Mouse (Mus musculus) C2C12 (cell line): ENCODE measurements around the gene Slc41a3. TPM values are rescaled to one million over a fixed set of nuclear protein-coding genes. Genes with fewer than 3 reads are reported as not detected.

Experiments used
- H3K27me3 ChIP-seq: one replicate; pipeline ENCODE4 v1.6.1; 2011; ENCODE audit not compliant: control insufficient read depth, insufficient read depth, insufficient read length
- H3K36me3 ChIP-seq: one replicate; pipeline ENCODE4 v1.6.1; 2011; ENCODE audit not compliant: control insufficient read depth, insufficient read depth
- H3K4me3 ChIP-seq: one replicate; pipeline ENCODE4 v1.5.1; 2011; ENCODE audit warnings: mild to moderate bottlenecking, control low read depth; ENCODE audit not compliant: poor library complexity, insufficient read depth, severe bottlenecking
- H3K79me2 ChIP-seq: one replicate; pipeline ENCODE4 v1.6.1; 2011; ENCODE audit not compliant: control insufficient read depth, insufficient read depth
- H3K79me3 ChIP-seq: one replicate; pipeline ENCODE4 v1.6.1; 2011; ENCODE audit warnings: low read depth, control low read depth
- H3ac ChIP-seq: one replicate; pipeline ENCODE3; 2011; ENCODE audit warnings: low read depth; ENCODE audit not compliant: control insufficient read depth, insufficient read length
- CEBPB ChIP-seq: IDR thresholded peaks from one replicate; pipeline ENCODE4 v1.6.1; 2011; ENCODE audit warnings: low read depth, mild to moderate bottlenecking, control low read depth, moderate library complexity
- CTCF ChIP-seq: IDR thresholded peaks from one replicate; pipeline ENCODE4 v1.5.1; 2011; ENCODE audit not compliant: control insufficient read depth, insufficient read depth, insufficient read length
- FOSL1 ChIP-seq: IDR thresholded peaks from one replicate; pipeline ENCODE4 v1.8.0; 2011; ENCODE audit warnings: mild to moderate bottlenecking, low read length; ENCODE audit not compliant: poor library complexity, insufficient read depth, severe bottlenecking
- MAX ChIP-seq: IDR thresholded peaks from one replicate; pipeline ENCODE4 v1.6.1; 2011; ENCODE audit warnings: mild to moderate bottlenecking, control low read depth
- MYOD1 ChIP-seq: IDR thresholded peaks from one replicate; pipeline ENCODE4 v1.6.1; 2011; ENCODE audit warnings: low read depth; ENCODE audit not compliant: control insufficient read depth, insufficient read length
- MYOG ChIP-seq: IDR thresholded peaks from one replicate; pipeline ENCODE4 v1.6.1; 2011; ENCODE audit not compliant: control insufficient read depth, insufficient read length; ENCODE audit errors: extremely low read depth
- USF1 ChIP-seq: IDR thresholded peaks from one replicate; pipeline ENCODE4 v1.6.1; 2011; ENCODE audit warnings: low read depth, mild to moderate bottlenecking, control low read depth, moderate library complexity
- polyA plus RNA-seq: library from polyadenylated mRNA; unstranded; fragments of >200 nt; fragmentation: generic; extraction: Trizol; gene quantifications from one replicate; pipeline ENCODE4 v1.2.1, GENCODE M21; 2012; ENCODE audit warnings: missing spikeins

The Slc41a3 gene
- polyA plus RNA-seq, 1 experiment: 0.97 TPM

DNA sequence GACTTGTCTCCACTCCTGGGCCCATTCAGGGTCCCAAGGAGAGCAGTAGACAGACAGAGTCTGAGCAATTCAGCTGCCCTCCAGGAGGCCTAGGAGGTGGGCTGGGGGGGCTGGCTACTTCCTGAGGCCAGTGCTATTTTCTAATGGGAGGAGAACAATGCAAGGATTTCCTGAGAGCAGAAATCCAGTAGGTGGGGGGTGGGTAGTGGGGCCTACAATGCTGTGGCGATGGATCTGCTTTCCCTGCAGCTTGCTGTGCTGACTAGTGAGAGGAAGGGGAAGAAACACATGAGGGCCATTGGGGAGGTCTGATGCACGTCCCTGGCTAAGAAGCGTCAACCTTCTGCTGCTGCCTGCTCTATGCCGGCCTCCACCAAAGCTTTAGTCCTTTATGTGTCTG lies 74.2 kb downstream of the Slc41a3 start:
- Histone ChIP-seq H3K79me3 (no peaks in the 10 kb centered on the region), H3K36me3 (peaks cover 49% of the 10 kb centered on the region), H3K4me3 (no peak overlapping the region), H3K79me2 (peaks cover 1% of the 10 kb centered on the region), H3ac (no peak overlapping the region), H3K27me3 (no peaks in the 10 kb centered on the region)
- TF ChIP-seq CTCF (no peak), CEBPB (no peak)

- Histone ChIP-seq H3K79me2 (peaks cover 10% of the 10 kb centered on the region), H3K36me3 (peaks cover 44% of the 10 kb centered on the region), H3ac (no peak overlapping the region), H3K79me3 (peaks cover 4% of the 10 kb centered on the region), H3K27me3 (no peaks in the 10 kb centered on the region), H3K4me3 (no peak overlapping the region)
- no peak for TF ChIP-seq CTCF
- TF ChIP-seq FOSL1: no peak
- no peak for TF ChIP-seq MYOD1
- no peak for TF ChIP-seq USF1
- no peak for TF ChIP-seq MYOG
- no peak for TF ChIP-seq MAX
- TF ChIP-seq CEBPB: no peak
Measured at GRCm38 (mm10) chr6:90680401-90680800, 75.9 kb downstream of the Slc41a3 start.

GRCm38 (mm10) chr6:90683831-90684532 lies 79.5 kb downstream of the Slc41a3 start:
- Histone ChIP-seq H3K36me3 (peaks cover 34% of the 10 kb centered on the region), H3ac (no peak overlapping the region), H3K79me2 (peaks cover 16% of the 10 kb centered on the region), H3K4me3 (no peak overlapping the region), H3K79me3 (peaks cover 4% of the 10 kb centered on the region), H3K27me3 (no peaks in the 10 kb centered on the region)
- TF ChIP-seq MAX (no peak), CEBPB (no peak), MYOG (no peak), MYOD1 (no peak), FOSL1 (no peak), USF1 (no peak), CTCF (no peak)

DNA sequence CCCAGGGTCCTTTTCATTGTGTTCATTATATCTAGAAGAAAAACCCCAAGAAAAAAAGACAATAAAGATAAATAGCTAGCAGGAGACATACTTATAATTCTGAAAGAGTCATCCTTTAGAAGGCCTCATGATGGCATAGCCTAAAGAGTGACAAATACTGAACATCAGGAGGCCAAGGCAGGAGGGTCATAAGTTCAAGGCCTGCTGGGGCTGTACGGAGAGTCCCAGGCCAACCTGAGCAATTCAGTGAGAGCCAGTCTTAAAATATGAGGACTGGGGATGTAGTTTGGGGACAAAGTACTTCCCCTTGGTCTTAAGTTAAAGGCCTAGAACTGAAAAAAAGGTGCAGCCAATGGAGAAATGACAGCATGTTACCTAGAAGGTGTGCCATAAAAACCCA lies 82.3 kb downstream of the Slc41a3 start:
- peaks cover 48% of the 10 kb centered on the region for H3K36me3 ChIP-seq
- no peak overlapping the region for H3K4me3 ChIP-seq
- no peaks in the 10 kb centered on the region for H3K27me3 ChIP-seq
- peaks cover 16% of the 10 kb centered on the region for H3K79me2 ChIP-seq
- peaks cover 4% of the 10 kb centered on the region for H3K79me3 ChIP-seq
- no peak overlapping the region for H3ac ChIP-seq
- TF ChIP-seq USF1 (no peak), MYOG (no peak)

GRCm38 (mm10) chr6:90688003-90688402 lies 83.5 kb downstream of the Slc41a3 start:
- Histone ChIP-seq H3K36me3 (peaks cover 60% of the 10 kb centered on the region), H3K27me3 (no peaks in the 10 kb centered on the region), H3K4me3 (no peak overlapping the region), H3ac (no peak overlapping the region), H3K79me2 (peaks cover 16% of the 10 kb centered on the region), H3K79me3 (peaks cover 4% of the 10 kb centered on the region)
- TF ChIP-seq CEBPB (peak; percentile 37), USF1 (no peak)

GRCm38 (mm10) chr6:90688742-90689141 lies 84.2 kb downstream of the Slc41a3 start:
- H3K79me3 ChIP-seq: peaks cover 4% of the 10 kb centered on the region
- TF ChIP-seq FOSL1 (no peak), CTCF (no peak), MAX (no peak), MYOG (no peak), USF1 (no peak), MYOD1 (no peak), CEBPB (no peak)

More at GRCm38 (mm10) chr6:90688742-90689141, 84.2 kb downstream of the Slc41a3 start:
- H3K79me2 ChIP-seq: peaks cover 15% of the 10 kb centered on the region
- H3K36me3 ChIP-seq: peaks cover 57% of the 10 kb centered on the region
- H3K4me3 ChIP-seq: no peak overlapping the region
- H3K27me3 ChIP-seq: no peaks in the 10 kb centered on the region
- no peak overlapping the region for H3ac ChIP-seq
